Mouse (Mus musculus): ENCODE measurements around the gene Tmed3. TPM values are rescaled to one million over a fixed set of nuclear protein-coding genes. Genes with fewer than 3 reads are reported as not detected.

Gene Tmed3
- 77.0 and 79.6 TPM in 2 replicates for polyA plus RNA-seq (2015; fragmentation: Nextera tagmentation; extraction: Ambion mirVana)

GRCm38 (mm10) chr9:89704265-89705196 lies at the start of gene Tmed3:
Gene Tmed3, minus strand, starts transcription at chr9:89705068.
- Histone ChIP-seq H3K36me3 (ENCODE audit: control insufficient read depth, insufficient read depth) (peaks cover 14% of the 10 kb centered on the region), H3K4me3 (ENCODE audit: low read length) (peak within 1 kb of the TSS; percentile 67), H3K27ac (ENCODE audit: low read length) (peak within 1 kb of the TSS; percentile 81), H3K4me1 (ENCODE audit: control insufficient read depth, insufficient read depth, low read length) (0 out of 2 replicates have a peak, but pooled peaks cover 3% of the 10 kb centered on the region), H3K9me3 (replicated peaks; ENCODE audit: control insufficient read depth, low read length) (no peaks in the 10 kb centered on the region), H3K27me3 (ENCODE audit: control insufficient read depth, insufficient read depth, low read length) (0 out of 2 replicates have a peak, but pooled peaks cover 2% of the 10 kb centered on the region), H3K4me2 (ENCODE audit: low read depth, low read length) (peak within 1 kb of the TSS; percentile 82), H3K9ac (ENCODE audit: low read length) (peak within 1 kb of the TSS; percentile 75)
- WGBS, result 2% methylated on average over 52 of the region's 52 CpGs
- peak; percentile 97 for ATAC-seq (replicated peaks; ENCODE audit: extremely low read depth, insufficient read depth, low FRiP score)

GRCm38 (mm10) chr9:89740041-89740440 lies 35.2 kb upstream of the Tmed3 start:
- Histone ChIP-seq H3K27ac (ENCODE audit: low read length) (no peak overlapping the region), H3K4me1 (ENCODE audit: control insufficient read depth, insufficient read depth, low read length) (no peaks in the 10 kb centered on the region), H3K9ac (ENCODE audit: low read length) (no peak overlapping the region), H3K36me3 (ENCODE audit: control insufficient read depth, insufficient read depth) (no peaks in the 10 kb centered on the region), H3K4me3 (ENCODE audit: low read length) (no peak overlapping the region), H3K27me3 (ENCODE audit: control insufficient read depth, insufficient read depth, low read length) (peaks cover 11% of the 10 kb centered on the region), H3K4me2 (ENCODE audit: low read depth, low read length) (no peak overlapping the region), H3K9me3 (replicated peaks; ENCODE audit: control insufficient read depth, low read length) (no peaks in the 10 kb centered on the region)
- ATAC-seq (replicated peaks; ENCODE audit: extremely low read depth, insufficient read depth, low FRiP score), result no peak

GRCm38 (mm10) chr9:89738295-89738694 lies 33.4 kb upstream of the Tmed3 start, which contains the start of gene Ankrd34c:
Gene Ankrd34c, minus strand, starts transcription at chr9:89738475.
- no peaks in the 10 kb centered on the region for H3K9me3 ChIP-seq (replicated peaks; ENCODE audit: control insufficient read depth, low read length)
- H3K9ac ChIP-seq (ENCODE audit: low read length), result no peak within 1 kb of the TSS
- H3K4me3 ChIP-seq (ENCODE audit: low read length), result no peak within 1 kb of the TSS
- no peak for ATAC-seq (replicated peaks; ENCODE audit: extremely low read depth, insufficient read depth, low FRiP score)
- no peaks in the 10 kb centered on the region for H3K36me3 ChIP-seq (ENCODE audit: control insufficient read depth, insufficient read depth)
- H3K27ac ChIP-seq (ENCODE audit: low read length), result no peak within 1 kb of the TSS
- H3K4me2 ChIP-seq (ENCODE audit: low read depth, low read length), result no peak within 1 kb of the TSS
- 1% methylated on average over 8 of the region's 8 CpGs for WGBS
- H3K27me3 ChIP-seq (ENCODE audit: control insufficient read depth, insufficient read depth, low read length), result peaks cover 11% of the 10 kb centered on the region
- H3K4me1 ChIP-seq (ENCODE audit: control insufficient read depth, insufficient read depth, low read length), result no peaks in the 10 kb centered on the region

GRCm38 (mm10) chr9:89737888-89738287 lies 33.0 kb upstream of the Tmed3 start:
- H3K4me2 ChIP-seq (ENCODE audit: low read depth, low read length), result no peak overlapping the region
- H3K9ac ChIP-seq (ENCODE audit: low read length), result no peak overlapping the region
- no peaks in the 10 kb centered on the region for H3K9me3 ChIP-seq (replicated peaks; ENCODE audit: control insufficient read depth, low read length)
- H3K36me3 ChIP-seq (ENCODE audit: control insufficient read depth, insufficient read depth), result no peaks in the 10 kb centered on the region
- no peak overlapping the region for H3K27ac ChIP-seq (ENCODE audit: low read length)
- H3K27me3 ChIP-seq (ENCODE audit: control insufficient read depth, insufficient read depth, low read length), result peaks cover 11% of the 10 kb centered on the region
- no peaks in the 10 kb centered on the region for H3K4me1 ChIP-seq (ENCODE audit: control insufficient read depth, insufficient read depth, low read length)
- ATAC-seq (replicated peaks; ENCODE audit: extremely low read depth, insufficient read depth, low FRiP score), result no peak
- WGBS, result 11% methylated on average over 6 of the region's 6 CpGs
- no peak overlapping the region for H3K4me3 ChIP-seq (ENCODE audit: low read length)

- Histone ChIP-seq H3K27me3 (ENCODE audit: control insufficient read depth, insufficient read depth, low read length) (peaks cover 11% of the 10 kb centered on the region), H3K36me3 (ENCODE audit: control insufficient read depth, insufficient read depth) (no peaks in the 10 kb centered on the region), H3K27ac (ENCODE audit: low read length) (no peak overlapping the region), H3K9ac (ENCODE audit: low read length) (no peak overlapping the region), H3K4me3 (ENCODE audit: low read length) (no peak overlapping the region), H3K9me3 (replicated peaks; ENCODE audit: control insufficient read depth, low read length) (no peaks in the 10 kb centered on the region), H3K4me1 (ENCODE audit: control insufficient read depth, insufficient read depth, low read length) (no peaks in the 10 kb centered on the region), H3K4me2 (ENCODE audit: low read depth, low read length) (no peak overlapping the region)
- 7% methylated on average over 20 of the region's 20 CpGs for WGBS
- no peak for ATAC-seq (replicated peaks; ENCODE audit: extremely low read depth, insufficient read depth, low FRiP score)
Observed at GRCm38 (mm10) chr9:89736932-89737705, 32.3 kb upstream of the Tmed3 start.

- no peak for ATAC-seq (replicated peaks; ENCODE audit: extremely low read depth, insufficient read depth, low FRiP score)
- no peak overlapping the region for H3K4me2 ChIP-seq (ENCODE audit: low read depth, low read length)
- H3K4me1 ChIP-seq (ENCODE audit: control insufficient read depth, insufficient read depth, low read length), result 0 out of 2 replicates have a peak, but pooled peaks cover 3% of the 10 kb centered on the region
- no peak overlapping the region for H3K4me3 ChIP-seq (ENCODE audit: low read length)
- no peaks in the 10 kb centered on the region for H3K9me3 ChIP-seq (replicated peaks; ENCODE audit: control insufficient read depth, low read length)
- 15% methylated on average over 4 of the region's 4 CpGs for WGBS
- H3K36me3 ChIP-seq (ENCODE audit: control insufficient read depth, insufficient read depth), result 0 out of 2 replicates have a peak, but pooled peaks cover under 1% of the 10 kb centered on the region
- 0 out of 2 replicates have a peak, but pooled peaks cover 2% of the 10 kb centered on the region for H3K27me3 ChIP-seq (ENCODE audit: control insufficient read depth, insufficient read depth, low read length)
- no peak overlapping the region for H3K9ac ChIP-seq (ENCODE audit: low read length)
- H3K27ac ChIP-seq (ENCODE audit: low read length), result no peak overlapping the region
Observed at GRCm38 (mm10) chr9:89706906-89707305, 2.0 kb upstream of the Tmed3 start.

- peak; percentile 47 for ATAC-seq (replicated peaks; ENCODE audit: extremely low read depth, insufficient read depth, low FRiP score)
- H3K27ac ChIP-seq (ENCODE audit: low read length), result peak overlapping the region; percentile 81
Observed at GRCm38 (mm10) chr9:89705197-89705533, 297 bp upstream of the Tmed3 start.

DNA sequence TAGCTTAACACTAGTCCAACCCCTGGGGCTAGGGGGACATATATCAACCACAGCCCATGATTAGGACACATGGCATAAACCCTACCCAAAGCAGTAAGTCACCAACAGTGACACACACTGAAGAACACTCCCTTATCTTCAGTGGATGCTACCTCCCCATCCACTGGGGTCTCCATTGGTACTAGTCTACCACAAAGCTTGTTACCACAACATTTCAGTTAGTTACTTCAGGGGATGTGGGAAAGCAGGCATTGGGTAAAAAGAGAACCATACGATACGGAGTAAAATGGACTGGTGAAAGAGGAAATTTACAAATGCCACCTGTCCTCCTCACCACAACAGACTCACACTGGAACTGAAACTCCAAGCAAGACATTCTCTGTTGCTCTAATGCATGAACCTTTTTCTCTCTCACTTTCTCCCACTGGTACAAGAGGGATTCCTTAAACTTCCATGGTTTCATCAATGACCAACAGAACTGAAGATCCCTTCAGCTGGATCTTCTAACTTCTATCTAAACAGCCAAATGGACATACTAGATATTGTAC lies 3.9 kb downstream of the Tmed3 start:
- H3K4me3 ChIP-seq (ENCODE audit: low read length), result no peak overlapping the region
- no peak for ATAC-seq (replicated peaks; ENCODE audit: extremely low read depth, insufficient read depth, low FRiP score)
- WGBS, result 90% methylated on average over 2 of the region's 2 CpGs
- H3K9me3 ChIP-seq (replicated peaks; ENCODE audit: control insufficient read depth, low read length), result no peaks in the 10 kb centered on the region
- no peak overlapping the region for H3K27ac ChIP-seq (ENCODE audit: low read length)
- no peak overlapping the region for H3K4me2 ChIP-seq (ENCODE audit: low read depth, low read length)
- peaks cover 23% of the 10 kb centered on the region for H3K36me3 ChIP-seq (ENCODE audit: control insufficient read depth, insufficient read depth)
- H3K4me1 ChIP-seq (ENCODE audit: control insufficient read depth, insufficient read depth, low read length), result 0 out of 2 replicates have a peak, but pooled peaks cover 3% of the 10 kb centered on the region
- H3K9ac ChIP-seq (ENCODE audit: low read length), result no peak overlapping the region
- H3K27me3 ChIP-seq (ENCODE audit: control insufficient read depth, insufficient read depth, low read length), result no peaks in the 10 kb centered on the region

More at GRCm38 (mm10) chr9:89705197-89705533, 297 bp upstream of the Tmed3 start:
- Histone ChIP-seq H3K4me3 (ENCODE audit: low read length) (peak overlapping the region; percentile 67), H3K9me3 (replicated peaks; ENCODE audit: control insufficient read depth, low read length) (no peaks in the 10 kb centered on the region), H3K4me2 (ENCODE audit: low read depth, low read length) (peak overlapping the region; percentile 82), H3K36me3 (ENCODE audit: control insufficient read depth, insufficient read depth) (peaks cover 12% of the 10 kb centered on the region), H3K9ac (ENCODE audit: low read length) (peak overlapping the region; percentile 75), H3K4me1 (ENCODE audit: control insufficient read depth, insufficient read depth, low read length) (0 out of 2 replicates have a peak, but pooled peaks cover 3% of the 10 kb centered on the region), H3K27me3 (ENCODE audit: control insufficient read depth, insufficient read depth, low read length) (0 out of 2 replicates have a peak, but pooled peaks cover 2% of the 10 kb centered on the region)
- 9% methylated on average over 10 of the region's 10 CpGs for WGBS

All from heart, embryonic 16.5 days (tissue).